Mouse (Mus musculus): ENCODE results near the gene Lbx2.

The Lbx2 gene

GRCm38 (mm10) chr6:83136291-83136880 is 50.2 kb downstream of the Lbx2 start:
- no peak for DNase-seq

DNA sequence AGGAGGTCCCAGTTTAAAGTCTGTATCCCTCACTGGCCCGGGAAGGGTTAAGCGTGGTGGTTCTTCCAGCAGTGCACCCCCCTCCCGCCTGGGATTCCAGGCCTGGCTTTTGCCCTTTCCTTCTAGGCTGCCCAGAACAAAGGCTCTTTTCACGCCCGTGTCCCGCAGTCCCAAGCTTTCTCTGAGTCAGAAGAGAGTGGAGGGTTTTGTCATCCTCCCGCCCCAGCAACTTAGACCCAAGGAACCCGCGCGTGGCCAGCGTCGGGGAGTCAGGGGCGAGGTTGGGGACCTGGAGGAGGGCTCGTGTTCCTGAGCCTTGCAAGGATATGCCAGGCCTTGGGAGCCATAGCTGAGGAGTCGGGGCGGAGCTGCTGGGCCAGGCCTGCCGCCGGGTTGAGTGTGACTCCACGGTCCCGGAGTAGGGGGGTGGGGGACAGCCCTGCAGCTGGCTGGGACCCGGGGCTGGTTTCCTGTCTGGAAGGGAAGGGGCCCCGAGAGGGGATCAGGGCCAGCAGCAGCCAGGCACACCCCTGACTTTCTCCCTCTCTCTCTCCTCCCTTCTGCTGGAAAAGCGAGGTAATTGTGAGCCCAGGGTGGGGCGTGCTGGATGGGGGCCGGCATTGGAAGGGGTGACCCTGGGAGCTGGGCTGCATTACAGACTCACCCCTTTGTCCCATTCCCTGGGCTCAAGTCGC is 50.9 kb downstream of the Lbx2 start:
- no peak for DNase-seq

DNA sequence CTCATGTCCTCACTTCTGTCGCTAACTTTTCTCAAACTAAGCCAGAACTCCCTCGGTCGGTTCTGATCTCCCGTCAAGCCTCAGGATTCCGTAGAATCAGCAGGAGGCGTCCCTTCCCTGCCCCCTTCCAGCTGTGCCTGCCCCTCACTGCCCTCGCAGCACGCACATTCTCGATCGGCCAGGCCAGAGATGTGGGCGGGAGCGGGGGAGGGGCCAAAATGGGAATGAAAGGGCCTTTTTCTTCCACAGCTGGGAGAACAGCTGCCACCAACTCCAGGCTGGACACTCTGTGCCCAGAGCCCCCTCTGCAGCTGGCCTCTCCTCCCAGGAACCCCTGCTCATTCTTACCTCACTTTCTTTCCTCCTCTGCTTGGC is 51.4 kb downstream of the Lbx2 start:
- DNase-seq, result peak; percentile 65
